Mouse (Mus musculus): Measurements from ENCODE around the gene Tmem151b. TPM values are rescaled to one million over a fixed set of nuclear protein-coding genes. Genes with fewer than 3 reads are reported as not detected.

Tmem151b gene
- polyA plus RNA-seq (2012; rRNA removed; ENCODE audit: low replicate concordance), result 0.53 and 1.3 TPM in 2 replicates

GRCm38 (mm10) chr17:45549617-45550181, at the start of gene Tmem151b:
TSS of gene Tmem151b (minus strand) at chr17:45549677.

GRCm38 (mm10) chr17:45573087-45573779, 23.8 kb upstream of the Tmem151b start, which contains the start of gene Hsp90ab1:
TSS of gene Hsp90ab1 (minus strand) at chr17:45573271.

DNA sequence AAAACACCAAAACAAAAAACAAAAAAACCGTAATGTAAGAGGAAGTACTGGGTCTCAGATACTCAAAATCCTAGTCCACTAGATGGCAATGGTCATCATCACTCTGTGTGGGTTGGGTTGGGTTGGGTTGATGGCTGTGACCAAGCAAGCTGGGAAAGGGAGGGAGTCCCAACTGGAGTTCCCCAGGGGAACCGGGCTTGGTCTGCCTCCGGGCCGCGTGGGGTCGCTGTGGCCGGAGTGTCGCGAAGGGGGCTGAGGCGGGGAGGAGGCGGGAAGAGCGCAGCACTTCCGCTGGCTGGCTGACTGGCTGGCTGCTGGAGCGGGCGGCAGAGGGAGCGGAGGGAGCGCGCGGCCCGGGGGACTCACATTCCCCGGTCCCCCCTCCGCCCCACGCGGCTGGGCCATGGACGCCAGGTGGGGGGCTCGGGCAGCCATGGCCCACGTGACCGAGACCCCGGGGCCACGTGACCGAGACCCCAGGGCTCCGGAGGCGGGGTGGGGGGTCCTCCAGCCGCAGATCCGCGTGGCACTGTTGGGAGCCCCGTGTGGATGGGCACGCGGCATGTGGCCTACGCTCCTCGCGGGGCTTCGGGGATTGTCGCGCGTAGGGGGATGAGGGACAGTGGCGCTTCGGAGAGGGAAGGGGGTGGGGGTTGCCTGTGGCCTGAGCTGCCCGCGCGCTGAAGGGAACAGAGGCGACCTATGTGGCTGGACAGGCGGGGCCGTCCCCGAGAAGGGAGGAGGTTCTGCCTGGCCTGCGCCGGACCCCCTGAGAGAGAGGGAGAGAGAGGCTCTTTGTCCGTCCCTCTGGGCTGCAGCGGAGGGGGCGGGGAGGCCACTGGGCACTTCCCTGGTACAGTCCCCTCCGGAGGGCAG, 14.4 kb upstream of the Tmem151b start, which contains the start of gene Slc35b2:
Slc35b2 (plus strand) TSS at position 220 of the 876 bp plus-strand sequence.

DNA sequence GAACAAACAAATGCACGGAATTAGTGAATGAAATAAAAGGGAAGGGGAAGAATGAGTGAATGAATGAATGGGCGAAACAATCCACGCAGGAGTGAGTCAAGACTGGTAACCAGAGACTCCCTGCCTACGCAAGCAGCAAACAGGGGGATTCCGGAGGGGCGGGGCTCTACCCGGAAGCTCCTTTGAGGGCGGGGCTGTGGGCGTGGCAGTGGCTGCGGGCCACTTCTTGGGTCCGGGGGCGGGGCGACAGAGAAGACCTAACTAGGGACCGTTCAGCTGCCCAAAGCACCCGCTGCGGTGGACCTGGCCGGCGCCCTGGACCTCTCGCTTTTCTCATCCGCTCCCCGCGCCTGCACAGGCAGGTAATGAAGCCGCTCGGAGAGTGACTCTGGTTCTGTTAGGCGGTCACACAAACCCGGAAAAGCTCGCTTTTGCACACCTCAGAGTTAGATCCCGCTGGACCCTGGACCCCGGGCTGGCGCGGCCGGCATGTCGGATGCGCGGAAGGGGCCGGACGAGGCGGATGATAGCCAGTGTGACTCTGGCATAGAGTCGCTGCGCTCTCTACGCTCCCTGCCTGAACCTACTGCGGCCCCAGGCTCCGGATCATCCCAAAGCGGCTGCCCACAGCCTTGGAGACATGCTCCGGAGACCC, 6.1 kb upstream of the Tmem151b start, which contains the start of gene Nfkbie:
Nfkbie (plus strand) TSS at position 252 of the 655 bp plus-strand sequence.

GRCm38 (mm10) chr17:45523263-45523662, 26.2 kb downstream of the Tmem151b start, which contains the start of gene Tcte1:
TSS of gene Tcte1 (plus strand) at chr17:45523434.

DNA sequence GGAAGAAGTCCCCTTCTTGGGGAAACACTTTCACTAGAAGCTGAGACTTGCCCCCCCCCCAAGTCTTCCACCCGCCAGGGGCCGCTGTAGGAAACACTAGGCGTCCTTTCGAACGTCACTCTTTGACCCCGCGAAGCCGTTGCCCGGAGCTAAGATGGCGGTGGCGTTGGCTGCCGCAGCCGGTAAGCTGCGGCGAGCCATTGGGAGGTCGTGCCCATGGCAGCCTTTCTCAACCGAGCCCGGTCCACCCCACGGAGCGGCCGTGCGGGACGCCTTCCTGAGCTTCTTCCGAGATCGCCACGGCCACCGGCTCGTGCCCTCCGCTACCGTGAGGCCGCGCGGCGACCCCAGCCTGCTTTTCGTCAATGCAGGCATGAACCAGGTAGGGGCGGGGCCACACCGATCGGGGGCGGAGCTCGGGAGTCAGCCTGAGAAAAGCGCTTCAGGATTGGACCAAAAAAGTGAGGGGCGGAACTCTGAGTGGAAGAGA, 42.7 kb downstream of the Tmem151b start, which contains the start of gene Aars2:
Aars2 (plus strand) TSS at position 142 of the 490 bp plus-strand sequence.

Other genes with a start within 250 kb of the Tmem151b start
- 5.2 and 11.8 TPM in 2 replicates for gene Cdc5l, start 115.9 kb downstream of the Tmem151b start, polyA plus RNA-seq (2012; rRNA removed; ENCODE audit: low replicate concordance)
- not detected in 2 replicates for gene Spats1, start 74.3 kb downstream of the Tmem151b start, polyA plus RNA-seq (2012; rRNA removed; ENCODE audit: low replicate concordance)
- gene Aars2, start 42.8 kb downstream of the Tmem151b start, polyA plus RNA-seq (2012; rRNA removed; ENCODE audit: low replicate concordance), result 15.0 and 22.0 TPM in 2 replicates
- gene Tcte1, start 26.2 kb downstream of the Tmem151b start, polyA plus RNA-seq (2012; rRNA removed; ENCODE audit: low replicate concordance), result 0.39 and 0.62 TPM in 2 replicates
- 18.5 and 44.8 TPM in 2 replicates for gene Nfkbie, start 6.0 kb upstream of the Tmem151b start, polyA plus RNA-seq (2012; rRNA removed; ENCODE audit: low replicate concordance)
- 111 and 198 TPM in 2 replicates for gene Slc35b2, start 14.2 kb upstream of the Tmem151b start, polyA plus RNA-seq (2012; rRNA removed; ENCODE audit: low replicate concordance)
- gene Hsp90ab1, start 23.6 kb upstream of the Tmem151b start, polyA plus RNA-seq (2012; rRNA removed; ENCODE audit: low replicate concordance), result 246 and 387 TPM in 2 replicates
- 166 and 209 TPM in 2 replicates for gene Slc29a1, start 49.9 kb upstream of the Tmem151b start, polyA plus RNA-seq (2012; rRNA removed; ENCODE audit: low replicate concordance)
- not detected in 2 replicates for gene Mymx, start 52.4 kb upstream of the Tmem151b start, polyA plus RNA-seq (2012; rRNA removed; ENCODE audit: low replicate concordance)
- gene Capn11, start 109.6 kb upstream of the Tmem151b start, polyA plus RNA-seq (2012; rRNA removed; ENCODE audit: low replicate concordance), result not detected in 2 replicates
- gene Mrpl14, start 136.6 kb upstream of the Tmem151b start, polyA plus RNA-seq (2012; rRNA removed; ENCODE audit: low replicate concordance), result 118 and 218 TPM in 2 replicates
- gene Tmem63b, start 137.2 kb upstream of the Tmem151b start, polyA plus RNA-seq (2012; rRNA removed; ENCODE audit: low replicate concordance), result 66.2 and 96.7 TPM in 2 replicates
- not detected in 2 replicates for gene 1600014C23Rik, start 184.2 kb upstream of the Tmem151b start, polyA plus RNA-seq (2012; rRNA removed; ENCODE audit: low replicate concordance)